Mouse (Mus musculus) brain, embryonic 18.5 days (tissue): Measurements from ENCODE around the gene Dcaf8.

Experiments used
- DNase-seq: peaks from one replicate; pipeline ENCODE4 v3.0.0-alpha.2; 2012; ENCODE audit warnings: low read depth, low spot score

Dcaf8 gene

GRCm38 (mm10) chr1:172148279-172148954 lies 533 bp downstream of the Dcaf8 start:
- no peak for DNase-seq

GRCm38 (mm10) chr1:172148955-172149815 lies 1.3 kb downstream of the Dcaf8 start:
- no peak for DNase-seq

GRCm38 (mm10) chr1:172154536-172154935 lies 6.7 kb downstream of the Dcaf8 start:
- no peak for DNase-seq

- DNase-seq, result no peak
Observed at GRCm38 (mm10) chr1:172155518-172155917, 7.6 kb downstream of the Dcaf8 start.

GRCm38 (mm10) chr1:172159970-172160369 lies 12.1 kb downstream of the Dcaf8 start:
- no peak for DNase-seq

GRCm38 (mm10) chr1:172160508-172160907 lies 12.6 kb downstream of the Dcaf8 start:
- DNase-seq, result no peak

- no peak for DNase-seq
Observed at GRCm38 (mm10) chr1:172162009-172162408, 14.1 kb downstream of the Dcaf8 start.

- no peak for DNase-seq
Observed at GRCm38 (mm10) chr1:172162959-172163358, 15.1 kb downstream of the Dcaf8 start.

GRCm38 (mm10) chr1:172167911-172168310 lies 20.0 kb downstream of the Dcaf8 start:
- no peak for DNase-seq

GRCm38 (mm10) chr1:172169809-172170208 lies 21.9 kb downstream of the Dcaf8 start:
- DNase-seq, result no peak

- DNase-seq, result no peak
Observed at GRCm38 (mm10) chr1:172172381-172172780, 24.5 kb downstream of the Dcaf8 start.

GRCm38 (mm10) chr1:172173181-172173580 lies 25.3 kb downstream of the Dcaf8 start:
- DNase-seq, result no peak

GRCm38 (mm10) chr1:172177791-172178190 lies 29.9 kb downstream of the Dcaf8 start:
- DNase-seq, result no peak

- no peak for DNase-seq
Observed at GRCm38 (mm10) chr1:172179102-172179501, 31.2 kb downstream of the Dcaf8 start.

GRCm38 (mm10) chr1:172180881-172181280 lies 33.0 kb downstream of the Dcaf8 start:
- no peak for DNase-seq

- no peak for DNase-seq
Observed at GRCm38 (mm10) chr1:172181777-172182176, 33.9 kb downstream of the Dcaf8 start.

- DNase-seq, result no peak
Observed at GRCm38 (mm10) chr1:172183056-172183455, 35.2 kb downstream of the Dcaf8 start.

GRCm38 (mm10) chr1:172183915-172184314 lies 36.0 kb downstream of the Dcaf8 start:
- no peak for DNase-seq

- DNase-seq, result no peak
Observed at GRCm38 (mm10) chr1:172186401-172187289, 38.8 kb downstream of the Dcaf8 start.

- DNase-seq, result no peak
Observed at GRCm38 (mm10) chr1:172188891-172189290, 41.0 kb downstream of the Dcaf8 start.

- no peak for DNase-seq
Observed at GRCm38 (mm10) chr1:172191578-172191977, 43.7 kb downstream of the Dcaf8 start.

GRCm38 (mm10) chr1:172192217-172192616 lies 44.3 kb downstream of the Dcaf8 start:
- no peak for DNase-seq
